Mouse (Mus musculus): ENCODE data around the gene Aars.

GRCm38 (mm10) chr8:111032916-111033315, at the start of gene Aars:
- TF ChIP-seq POLR2A (IDR thresholded peaks at IDR 0.05; ENCODE audit: insufficient read depth, low read depth, low read length): no peak
- no peak for TF ChIP-seq EP300 (IDR thresholded peaks at IDR 0.05; ENCODE audit: insufficient read depth, low read depth, low read length)

All from heart, adult 2 months (tissue).